Comparison of ENCODE assay signal across 8 mouse cellular contexts in genomic region chr11:106787131-106788025, GRCm38 (mm10). TPM values are rescaled to one million over a fixed set of nuclear protein-coding genes. Genes with fewer than 3 reads are reported as not detected.
DNase-seq lines count a peak whose midpoint lies in the region; ATAC-seq and TF ChIP-seq lines count a peak whose summit lies in the region.

No protein-coding gene starts in this region.

- peaks cover 4% of the 10 kb centered on the region; the same call in 1 of the 2 replicates for H3K4me1 ChIP-seq in cortical plate, adult 2 months (ENCODE audit: control insufficient read depth, insufficient read depth, low read length)

- H3K4me3 ChIP-seq in cortical plate, adult 2 months (ENCODE audit: insufficient read depth, low read length): peak overlapping the region; percentile 68

- ATAC-seq in activated CD4-positive, CD25-positive, alpha-beta regulatory T cell, adult 4 months: peak; percentile 21
- ATAC-seq in inflammation-experienced regulatory T-cells, adult 6 months: peak; percentile 29
- peak; percentile 23 for ATAC-seq in megakaryocyte progenitor cell, adult 5-6 weeks (replicated peaks; ENCODE audit: poor library complexity)

- TF ChIP-seq CTCF in cortical plate, adult 2 months (IDR thresholded peaks at IDR 0.05; ENCODE audit: extremely low read depth, insufficient read depth, low read length): no peak

- intact Hi-C loops in left cerebral cortex, postnatal 10 days (cut with DNase I): no loop called here

- peak overlapping the region; percentile 96 for H3K27ac ChIP-seq in cortical plate, adult 2 months (ENCODE audit: insufficient read depth, low read length)

- peak; percentile 53; the same call in 1 of the 2 replicates for TF ChIP-seq POLR2A in cortical plate, adult 2 months (IDR thresholded peaks at IDR 0.05; ENCODE audit: extremely low read depth, insufficient read depth, low read length)

- peak; percentile 96 for DNase-seq in gastrocnemius, postnatal 10 days
- DNase-seq in left cerebral cortex, postnatal 10 days (ENCODE audit: extremely low spot score in 1 of 2, low spot score in 2 of 2): peak; percentile 84 to 94
- peak; percentile 93 to 94 for DNase-seq in right cerebral cortex, postnatal 10 days (ENCODE audit: low spot score in 2 of 2)
- peak; percentile 93 for DNase-seq in urinary bladder, postnatal 14 days (ENCODE audit: low spot score)

RNA-seq across cellular contexts. Expression of gene Ddx5, which starts 1.6 kb away (rescaled TPM):
- 100 to 1,000 TPM; 413 to 476 TPM for polyA plus RNA-seq in activated CD4-positive, CD25-positive, alpha-beta regulatory T cell, adult 4 months (2017; shearing (Covaris generic))
- polyA plus RNA-seq in cortical plate, adult 2 months (2012; rRNA removed): 408 and 412 TPM in 2 replicates
- total RNA-seq in gastrocnemius, postnatal 10 days (2021): 100 to 1,000 TPM; 281 to 345 TPM
- 100 to 1,000 TPM; 400 to 575 (median 510) TPM for polyA plus RNA-seq in inflammation-experienced regulatory T-cells, adult 6 months (2017; shearing (Covaris generic))
- 100 to 1,000 TPM; 607 to 644 TPM for total RNA-seq in left cerebral cortex, postnatal 10 days (2021)
- 850 and 903 TPM in 2 replicates for total RNA-seq in megakaryocyte progenitor cell, adult 5-6 weeks (2015)
- 1,040 and 1,207 TPM in 2 replicates for total RNA-seq in megakaryocyte progenitor cell, adult 5-6 weeks (2017)

RNA-seq across cellular contexts. Expression of gene Cep95, which starts 1.7 kb away (rescaled TPM):
- polyA plus RNA-seq in activated CD4-positive, CD25-positive, alpha-beta regulatory T cell, adult 4 months (2017; shearing (Covaris generic)): 10 to 100 TPM; 26.9 to 33.3 TPM
- 15.5 and 21.0 TPM in 2 replicates for polyA plus RNA-seq in cortical plate, adult 2 months (2012; rRNA removed)
- 1 to 10 TPM; 5.5 to 8.7 TPM for total RNA-seq in gastrocnemius, postnatal 10 days (2021)
- polyA plus RNA-seq in inflammation-experienced regulatory T-cells, adult 6 months (2017; shearing (Covaris generic)): 10 to 100 TPM; 23.6 to 40.6 (median 34.6) TPM
- total RNA-seq in left cerebral cortex, postnatal 10 days (2021): 10 to 100 TPM in 1 of 2 experiments, 1 to 10 TPM in 1; 8.7 to 10.3 TPM
- total RNA-seq in megakaryocyte progenitor cell, adult 5-6 weeks (2015): 16.9 and 22.0 TPM in 2 replicates
- 15.6 and 21.3 TPM in 2 replicates for total RNA-seq in megakaryocyte progenitor cell, adult 5-6 weeks (2017)

RNA-seq across cellular contexts. Expression of gene Polg2, which starts 8.0 kb away (rescaled TPM):
- polyA plus RNA-seq in activated CD4-positive, CD25-positive, alpha-beta regulatory T cell, adult 4 months (2017; shearing (Covaris generic)): 10 to 100 TPM; 10.2 to 14.9 TPM
- 3.8 and 4.8 TPM in 2 replicates for polyA plus RNA-seq in cortical plate, adult 2 months (2012; rRNA removed)
- total RNA-seq in gastrocnemius, postnatal 10 days (2021): 1 to 10 TPM; 4.9 to 5.2 TPM
- polyA plus RNA-seq in inflammation-experienced regulatory T-cells, adult 6 months (2017; shearing (Covaris generic)): 10 to 100 TPM; 12.5 to 20.8 (median 13.3) TPM
- 1 to 10 TPM; 4.1 to 4.6 TPM for total RNA-seq in left cerebral cortex, postnatal 10 days (2021)
- 12.4 and 13.3 TPM in 2 replicates for total RNA-seq in megakaryocyte progenitor cell, adult 5-6 weeks (2015)
- total RNA-seq in megakaryocyte progenitor cell, adult 5-6 weeks (2017): 7.2 and 13.5 TPM in 2 replicates

RNA-seq across cellular contexts. Expression of gene Milr1, which starts 36.4 kb away (rescaled TPM):
- polyA plus RNA-seq in activated CD4-positive, CD25-positive, alpha-beta regulatory T cell, adult 4 months (2017; shearing (Covaris generic)): 10 to 100 TPM; 11.9 to 12.1 TPM
- 0.23 and 0.38 TPM in 2 replicates for polyA plus RNA-seq in cortical plate, adult 2 months (2012; rRNA removed)
- 1 to 10 TPM; 1.0 to 1.2 TPM for total RNA-seq in gastrocnemius, postnatal 10 days (2021)
- 10 to 100 TPM in 2 of 3 experiments, 1 to 10 TPM in 1; 9.0 to 12.2 (median 11.5) TPM for polyA plus RNA-seq in inflammation-experienced regulatory T-cells, adult 6 months (2017; shearing (Covaris generic))
- total RNA-seq in left cerebral cortex, postnatal 10 days (2021): 1 to 10 TPM in 1 of 2 experiments, under 1 TPM in 1; 0.45 to 1.1 TPM
- total RNA-seq in megakaryocyte progenitor cell, adult 5-6 weeks (2015): 63.1 and 96.7 TPM in 2 replicates
- 82.0 and 96.2 TPM in 2 replicates for total RNA-seq in megakaryocyte progenitor cell, adult 5-6 weeks (2017)

RNA-seq across cellular contexts. Expression of gene Pecam1, which starts 37.0 kb away (rescaled TPM):
- 100 to 1,000 TPM; 102 TPM for polyA plus RNA-seq in activated CD4-positive, CD25-positive, alpha-beta regulatory T cell, adult 4 months (2017; shearing (Covaris generic))
- polyA plus RNA-seq in cortical plate, adult 2 months (2012; rRNA removed): 20.4 TPM in 2 replicates
- 100 to 1,000 TPM; 104 to 118 TPM for total RNA-seq in gastrocnemius, postnatal 10 days (2021)
- 100 to 1,000 TPM in 2 of 3 experiments, 10 to 100 TPM in 1; 44.4 to 106 (median 100) TPM for polyA plus RNA-seq in inflammation-experienced regulatory T-cells, adult 6 months (2017; shearing (Covaris generic))
- 10 to 100 TPM; 19.7 to 20.1 TPM for total RNA-seq in left cerebral cortex, postnatal 10 days (2021)
- total RNA-seq in megakaryocyte progenitor cell, adult 5-6 weeks (2015): 55.0 and 57.0 TPM in 2 replicates
- 38.6 and 43.8 TPM in 2 replicates for total RNA-seq in megakaryocyte progenitor cell, adult 5-6 weeks (2017)

Comparison
In these comparisons a context has a peak if more than half of its experiments do, and no peak if none do; other contexts are left out.
1. Peak in every context shown above with its lines: DNase-seq, ATAC-seq, H3K4me3 ChIP-seq and H3K27ac ChIP-seq.